Mouse (Mus musculus) liver, adult 2 months (tissue): ENCODE data around the gene Kansl1. TPM values are rescaled to one million over a fixed set of nuclear protein-coding genes. Genes with fewer than 3 reads are reported as not detected.

ENCODE experiments used
- DNase-seq: peaks from one replicate; pipeline ENCODE4 v3.0.0-alpha.2; 2011; ENCODE audit warnings: low read depth, low spot score; ENCODE audit errors: extremely low read depth
- H3K27ac ChIP-seq: fragments of 200-500 bp; replicated peaks from 2 replicates; pipeline ENCODE4 v1.5.1; 2012; ENCODE audit warnings: low read depth, mild to moderate bottlenecking, control low read depth, inconsistent platforms, low read length; ENCODE audit not compliant: insufficient read depth
- H3K27me3 ChIP-seq: fragments of 200-500 bp; 2 replicates; pipeline ENCODE4 v1.6.1; 2012; ENCODE audit warnings: mild to moderate bottlenecking, moderate library complexity, low read length, inconsistent platforms; ENCODE audit not compliant: control insufficient read depth, insufficient read depth
- H3K36me3 ChIP-seq: fragments of 200-500 bp; 2 replicates; pipeline ENCODE4 v1.6.1; 2012; ENCODE audit warnings: low read length, inconsistent platforms; ENCODE audit not compliant: control insufficient read depth, insufficient read depth
- H3K4me1 ChIP-seq: fragments of 200-500 bp; 2 replicates; pipeline ENCODE4 v1.6.1; 2011; ENCODE audit warnings: low read length; ENCODE audit not compliant: control insufficient read depth, insufficient read depth
- H3K4me3 ChIP-seq: fragments of 200-500 bp; 2 replicates; pipeline ENCODE4 v1.5.1; 2011; ENCODE audit warnings: low read depth, mild to moderate bottlenecking, control low read depth, low read length, moderate library complexity; ENCODE audit not compliant: insufficient read depth
- H3K79me2 ChIP-seq: fragments of 200-500 bp; 2 replicates; pipeline ENCODE4 v1.6.1; 2012; ENCODE audit warnings: inconsistent platforms, mild to moderate bottlenecking, low read length, moderate library complexity; ENCODE audit not compliant: control insufficient read depth, insufficient read depth
- H3K9ac ChIP-seq: fragments of 200-500 bp; 2 replicates; pipeline ENCODE4 v1.6.1; 2012; ENCODE audit warnings: low read depth, mild to moderate bottlenecking, control low read depth, inconsistent platforms, low read length
- CTCF ChIP-seq: fragments of 200-500 bp; IDR thresholded peaks from 2 replicates; pipeline ENCODE4 v1.5.1; 2011; ENCODE audit warnings: low read depth, low read length, control low read depth
- POLR2A ChIP-seq: fragments of 200-500 bp; IDR thresholded peaks from 2 replicates; pipeline ENCODE4 v1.6.1; 2011; ENCODE audit warnings: low read length, control low read depth; ENCODE audit not compliant: insufficient read depth; ENCODE audit errors: extremely low read depth
- WGBS: fragments of 180-500 bp; shearing (Covaris S2); methylation state at CpG from one replicate; pipeline ENCODE4 v1.1.7; 2018; 5-methylcytosine and 5-hydroxymethylcytosine counted together
- polyA plus RNA-seq: library from polyadenylated mRNA; depleted of rRNA; stranded (reverse); fragments of >200 nt; gene quantifications from 2 replicates; pipeline ENCODE4 v1.2.3, GENCODE M21; 2012
- total RNA-seq: library from RNA; depleted of rRNA; stranded (reverse); fragments of >200 nt; gene quantifications from 2 replicates; pipeline ENCODE4 v1.2.3, GENCODE M21; 2014

Kansl1 gene
- total and polyA plus RNA-seq, 2 experiments, result 13.7 to 36.2 TPM

- Histone ChIP-seq H3K27me3 (no peaks in the 10 kb centered on the region), H3K36me3 (peaks cover 20% of the 10 kb centered on the region), H3K27ac (no peak overlapping the region), H3K4me3 (no peak overlapping the region), H3K79me2 (peaks cover 11% of the 10 kb centered on the region; the same call in 1 of the 2 replicates), H3K9ac (no peak overlapping the region), H3K4me1 (no peaks in the 10 kb centered on the region; the same call in 1 of the 2 replicates)
- TF ChIP-seq CTCF (no peak), POLR2A (no peak)
- DNase-seq, result no peak
- 94% methylated on average over 3 of the region's 3 CpGs for WGBS
Observed at GRCm38 (mm10) chr11:104376291-104376690, 92.4 kb downstream of the Kansl1 start.

- Histone ChIP-seq H3K9ac (no peak overlapping the region), H3K4me1 (no peaks in the 10 kb centered on the region; the same call in 1 of the 2 replicates), H3K79me2 (peaks cover 3% of the 10 kb centered on the region; the same call in 1 of the 2 replicates), H3K36me3 (peaks cover 23% of the 10 kb centered on the region), H3K4me3 (no peak overlapping the region), H3K27ac (no peak overlapping the region), H3K27me3 (no peaks in the 10 kb centered on the region)
- no peak for TF ChIP-seq POLR2A
- no peak for TF ChIP-seq CTCF
- DNase-seq, result no peak
- WGBS, result 82% methylated on average over 5 of the region's 5 CpGs
Observed at GRCm38 (mm10) chr11:104367486-104368190, 101.0 kb downstream of the Kansl1 start.

- Histone ChIP-seq H3K27me3 (no peaks in the 10 kb centered on the region), H3K27ac (no peak overlapping the region), H3K79me2 (peaks cover 7% of the 10 kb centered on the region; the same call in 1 of the 2 replicates), H3K36me3 (peaks cover 20% of the 10 kb centered on the region), H3K4me3 (no peak overlapping the region), H3K9ac (no peak overlapping the region), H3K4me1 (peaks cover 2% of the 10 kb centered on the region)
- 58% methylated on average over 2 of the region's 2 CpGs for WGBS
- TF ChIP-seq CTCF, result no peak
- no peak for TF ChIP-seq POLR2A
- peak; percentile 49 for DNase-seq
Observed at GRCm38 (mm10) chr11:104363823-104364600, 104.6 kb downstream of the Kansl1 start.

- Histone ChIP-seq H3K27me3 (no peaks in the 10 kb centered on the region), H3K4me1 (peaks cover 10% of the 10 kb centered on the region), H3K9ac (no peak overlapping the region), H3K79me2 (peaks cover 9% of the 10 kb centered on the region; the same call in 1 of the 2 replicates), H3K4me3 (no peak overlapping the region), H3K27ac (no peak overlapping the region), H3K36me3 (peaks cover 10% of the 10 kb centered on the region)
- DNase-seq, result no peak
- TF ChIP-seq POLR2A (no peak), CTCF (no peak)
- WGBS, result 73% methylated on average over 1 of the region's 1 CpGs
Observed at GRCm38 (mm10) chr11:104362704-104363103, 106.0 kb downstream of the Kansl1 start.

GRCm38 (mm10) chr11:104361790-104362189 lies 106.9 kb downstream of the Kansl1 start:
- Histone ChIP-seq H3K27ac (no peak overlapping the region), H3K9ac (no peak overlapping the region), H3K4me3 (no peak overlapping the region), H3K79me2 (peaks cover 9% of the 10 kb centered on the region; the same call in 1 of the 2 replicates), H3K4me1 (peaks cover 10% of the 10 kb centered on the region), H3K27me3 (no peaks in the 10 kb centered on the region), H3K36me3 (peaks cover 5% of the 10 kb centered on the region)
- DNase-seq, result no peak
- WGBS, result 68% methylated on average over 2 of the region's 2 CpGs
- TF ChIP-seq CTCF, result no peak
- no peak for TF ChIP-seq POLR2A
